Mouse (Mus musculus): ENCODE measurements around the gene Gpatch2. TPM values are rescaled to one million over a fixed set of nuclear protein-coding genes. Genes with fewer than 3 reads are reported as not detected.

The Gpatch2 gene
- polyA plus RNA-seq, 1 experiment from 2014 or later, result 16.0 TPM

GRCm38 (mm10) chr1:187258756-187259155, 43.4 kb downstream of the Gpatch2 start:
- WGBS, result 85% methylated on average over 4 of the region's 4 CpGs
- no peak for ATAC-seq (ENCODE audit: insufficient number of reproducible peaks, low FRiP score, low TSS enrichment, low read depth)
- Histone ChIP-seq H3K4me2 (no peak overlapping the region), H3K9ac (no peak overlapping the region), H3K27me3 (no peaks in the 10 kb centered on the region), H3K36me3 (no peaks in the 10 kb centered on the region), H3K4me1 (no peaks in the 10 kb centered on the region), H3K4me3 (no peak overlapping the region), H3K9me3 (no peaks in the 10 kb centered on the region), H3K27ac (no peak overlapping the region)

GRCm38 (mm10) chr1:187267601-187268000, 52.3 kb downstream of the Gpatch2 start:
- Histone ChIP-seq H3K4me3 (no peak overlapping the region), H3K4me2 (no peak overlapping the region), H3K9me3 (no peaks in the 10 kb centered on the region), H3K4me1 (no peaks in the 10 kb centered on the region; the same call in 1 of the 2 replicates), H3K27ac (no peak overlapping the region), H3K27me3 (no peaks in the 10 kb centered on the region), H3K9ac (no peak overlapping the region), H3K36me3 (no peaks in the 10 kb centered on the region)
- no peak for ATAC-seq (ENCODE audit: insufficient number of reproducible peaks, low FRiP score, low TSS enrichment, low read depth)
- WGBS, result 42% methylated on average over 4 of the region's 4 CpGs

GRCm38 (mm10) chr1:187270318-187271247, 55.3 kb downstream of the Gpatch2 start:
- ATAC-seq (ENCODE audit: insufficient number of reproducible peaks, low FRiP score, low TSS enrichment, low read depth), result no peak
- Histone ChIP-seq H3K4me3 (no peak overlapping the region), H3K9me3 (no peaks in the 10 kb centered on the region), H3K27me3 (no peaks in the 10 kb centered on the region), H3K27ac (no peak overlapping the region), H3K4me1 (no peaks in the 10 kb centered on the region; the same call in 1 of the 2 replicates), H3K9ac (no peak overlapping the region), H3K4me2 (no peak overlapping the region), H3K36me3 (no peaks in the 10 kb centered on the region)
- WGBS, result 68% methylated on average over 10 of the region's 10 CpGs

- 71% methylated on average over 9 of the region's 9 CpGs for WGBS
- ATAC-seq (ENCODE audit: insufficient number of reproducible peaks, low FRiP score, low TSS enrichment, low read depth), result no peak
- H3K27ac ChIP-seq, result no peak overlapping the region
- no peaks in the 10 kb centered on the region for H3K9me3 ChIP-seq
- no peaks in the 10 kb centered on the region for H3K4me1 ChIP-seq
- no peak overlapping the region for H3K4me3 ChIP-seq
- no peaks in the 10 kb centered on the region for H3K27me3 ChIP-seq
- H3K4me2 ChIP-seq, result no peak overlapping the region
- H3K36me3 ChIP-seq, result no peaks in the 10 kb centered on the region
- no peak overlapping the region for H3K9ac ChIP-seq
Measured at GRCm38 (mm10) chr1:187277324-187277723, 62.0 kb downstream of the Gpatch2 start.

- no peaks in the 10 kb centered on the region for H3K27me3 ChIP-seq
Measured at GRCm38 (mm10) chr1:187278472-187278871, 63.2 kb downstream of the Gpatch2 start.

GRCm38 (mm10) chr1:187279776-187280175, 64.5 kb downstream of the Gpatch2 start:
- H3K27ac ChIP-seq, result no peak overlapping the region
- 63% methylated on average over 4 of the region's 4 CpGs for WGBS
- H3K4me3 ChIP-seq, result no peak overlapping the region
- no peak for ATAC-seq (ENCODE audit: insufficient number of reproducible peaks, low FRiP score, low TSS enrichment, low read depth)
- no peaks in the 10 kb centered on the region for H3K9me3 ChIP-seq
- H3K4me1 ChIP-seq, result no peaks in the 10 kb centered on the region
- H3K9ac ChIP-seq, result no peak overlapping the region
- no peaks in the 10 kb centered on the region for H3K27me3 ChIP-seq
- H3K4me2 ChIP-seq, result no peak overlapping the region
- H3K36me3 ChIP-seq, result no peaks in the 10 kb centered on the region

More at GRCm38 (mm10) chr1:187278472-187278871, 63.2 kb downstream of the Gpatch2 start:
- H3K4me1 ChIP-seq, result no peaks in the 10 kb centered on the region
- no peak overlapping the region for H3K4me3 ChIP-seq
- H3K36me3 ChIP-seq, result no peaks in the 10 kb centered on the region
- no peak overlapping the region for H3K9ac ChIP-seq
- ATAC-seq (ENCODE audit: insufficient number of reproducible peaks, low FRiP score, low TSS enrichment, low read depth), result no peak
- 36% methylated on average over 5 of the region's 5 CpGs for WGBS
- H3K27ac ChIP-seq, result no peak overlapping the region
- H3K9me3 ChIP-seq, result no peaks in the 10 kb centered on the region
- no peak overlapping the region for H3K4me2 ChIP-seq

- no peak for ATAC-seq (ENCODE audit: insufficient number of reproducible peaks, low FRiP score, low TSS enrichment, low read depth)
- Histone ChIP-seq H3K27me3 (no peaks in the 10 kb centered on the region), H3K4me1 (no peaks in the 10 kb centered on the region), H3K27ac (no peak overlapping the region), H3K4me2 (no peak overlapping the region), H3K9me3 (no peaks in the 10 kb centered on the region), H3K9ac (no peak overlapping the region), H3K4me3 (no peak overlapping the region), H3K36me3 (no peaks in the 10 kb centered on the region)
- WGBS, result 66% methylated on average over 3 of the region's 3 CpGs
Measured at GRCm38 (mm10) chr1:187282321-187282720, 67.0 kb downstream of the Gpatch2 start.

- no peak overlapping the region for H3K9ac ChIP-seq
- H3K36me3 ChIP-seq, result no peaks in the 10 kb centered on the region
- H3K4me3 ChIP-seq, result no peak overlapping the region
- 83% methylated on average over 6 of the region's 6 CpGs for WGBS
- ATAC-seq (ENCODE audit: insufficient number of reproducible peaks, low FRiP score, low TSS enrichment, low read depth), result no peak
- no peaks in the 10 kb centered on the region for H3K4me1 ChIP-seq
- H3K27me3 ChIP-seq, result no peaks in the 10 kb centered on the region
- H3K4me2 ChIP-seq, result no peak overlapping the region
- H3K9me3 ChIP-seq, result no peaks in the 10 kb centered on the region
- H3K27ac ChIP-seq, result no peak overlapping the region
Measured at GRCm38 (mm10) chr1:187282804-187283203, 67.5 kb downstream of the Gpatch2 start.

- Histone ChIP-seq H3K9ac (no peak overlapping the region), H3K27ac (no peak overlapping the region), H3K36me3 (no peaks in the 10 kb centered on the region), H3K4me3 (no peak overlapping the region), H3K9me3 (no peaks in the 10 kb centered on the region), H3K4me1 (no peaks in the 10 kb centered on the region), H3K27me3 (no peaks in the 10 kb centered on the region), H3K4me2 (no peak overlapping the region)
- WGBS, result 70% methylated on average over 8 of the region's 8 CpGs
- ATAC-seq (ENCODE audit: insufficient number of reproducible peaks, low FRiP score, low TSS enrichment, low read depth), result no peak
Measured at GRCm38 (mm10) chr1:187285735-187286134, 70.4 kb downstream of the Gpatch2 start.

- H3K9me3 ChIP-seq, result no peaks in the 10 kb centered on the region
- no peaks in the 10 kb centered on the region for H3K4me1 ChIP-seq
- no peak overlapping the region for H3K9ac ChIP-seq
- no peak overlapping the region for H3K4me3 ChIP-seq
- no peak for ATAC-seq (ENCODE audit: insufficient number of reproducible peaks, low FRiP score, low TSS enrichment, low read depth)
- WGBS, result 79% methylated on average over 4 of the region's 4 CpGs
- no peaks in the 10 kb centered on the region for H3K36me3 ChIP-seq
- no peaks in the 10 kb centered on the region for H3K27me3 ChIP-seq
- no peak overlapping the region for H3K4me2 ChIP-seq
- H3K27ac ChIP-seq, result no peak overlapping the region
Measured at GRCm38 (mm10) chr1:187286411-187286810, 71.1 kb downstream of the Gpatch2 start.

- Histone ChIP-seq H3K9me3 (no peaks in the 10 kb centered on the region), H3K4me1 (no peaks in the 10 kb centered on the region), H3K36me3 (no peaks in the 10 kb centered on the region), H3K27me3 (no peaks in the 10 kb centered on the region), H3K9ac (no peak overlapping the region), H3K4me2 (no peak overlapping the region), H3K4me3 (no peak overlapping the region), H3K27ac (no peak overlapping the region)
- no peak for ATAC-seq (ENCODE audit: insufficient number of reproducible peaks, low FRiP score, low TSS enrichment, low read depth)
- WGBS, result 54% methylated on average over 3 of the region's 3 CpGs
Measured at GRCm38 (mm10) chr1:187286924-187287323, 71.6 kb downstream of the Gpatch2 start.

- no peaks in the 10 kb centered on the region for H3K36me3 ChIP-seq
- 88% methylated on average over 7 of the region's 7 CpGs for WGBS
- no peak overlapping the region for H3K27ac ChIP-seq
- no peak overlapping the region for H3K9ac ChIP-seq
- H3K9me3 ChIP-seq, result no peaks in the 10 kb centered on the region
- H3K4me2 ChIP-seq, result no peak overlapping the region
- no peak overlapping the region for H3K4me3 ChIP-seq
- H3K4me1 ChIP-seq, result no peaks in the 10 kb centered on the region
- ATAC-seq (ENCODE audit: insufficient number of reproducible peaks, low FRiP score, low TSS enrichment, low read depth), result no peak
- no peaks in the 10 kb centered on the region for H3K27me3 ChIP-seq
Measured at GRCm38 (mm10) chr1:187290186-187290585, 74.9 kb downstream of the Gpatch2 start.

Data from limb, embryonic 15.5 days (tissue).